Mouse (Mus musculus) mouse embryonic stem cell (cell line): ENCODE data around the gene Cntn5.

Experiments used
- in situ Hi-C, 2 experiments: fragments of 300-500 bp; cut with MboI; formaldehyde crosslinking; loops; 1 replicate in 1 of 2; 3 replicates in 1 of 2; pipeline ENCODE4 v1.14.3; 2019 to 2020; ENCODE audit warnings: low sequenced_read_pairs in 2 of 2, low pct_unique_long_range_greater_than_20kb in 1 of 2, mixed read lengths in 1 of 2; ENCODE audit not compliant: unreplicated experiment in 1 of 2

Cntn5 gene

GRCm38 (mm10) chr9:10340751-10341150 lies 563.8 kb downstream of the Cntn5 start:
- in situ Hi-C loops: no loop called here

GRCm38 (mm10) chr9:10339716-10340115 lies 564.9 kb downstream of the Cntn5 start:
- in situ Hi-C loops: no loop called here

- in situ Hi-C loops: loop anchor here in 1 of 2 experiments (10.0 kb wide), 1 partner anchor 140 kb away; no protein-coding TSS in a partner anchor
Observed at GRCm38 (mm10) chr9:10324697-10325368, 579.7 kb downstream of the Cntn5 start.

- in situ Hi-C loops: no loop called here
Observed at GRCm38 (mm10) chr9:10269342-10269741, 635.2 kb downstream of the Cntn5 start.

DNA sequence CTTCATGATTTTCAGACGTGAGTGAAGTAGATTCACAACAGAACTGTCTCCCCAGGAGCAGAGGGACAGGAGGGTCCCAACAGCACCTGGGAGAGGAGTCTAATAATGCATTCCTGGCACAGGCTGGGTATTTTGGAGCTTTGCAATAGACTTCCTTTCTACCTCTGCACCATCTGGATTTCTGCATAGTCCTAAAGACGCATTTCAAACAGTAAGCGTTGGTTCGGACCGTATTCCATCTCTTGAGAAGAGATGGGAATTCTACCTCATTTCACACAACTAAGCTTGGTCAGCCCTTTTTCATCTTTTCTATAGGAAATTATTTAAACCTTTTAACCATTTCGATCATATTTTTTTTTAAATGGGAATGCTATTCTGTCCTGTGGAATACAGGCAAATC lies 635.7 kb downstream of the Cntn5 start:
- in situ Hi-C loops: no loop called here

DNA sequence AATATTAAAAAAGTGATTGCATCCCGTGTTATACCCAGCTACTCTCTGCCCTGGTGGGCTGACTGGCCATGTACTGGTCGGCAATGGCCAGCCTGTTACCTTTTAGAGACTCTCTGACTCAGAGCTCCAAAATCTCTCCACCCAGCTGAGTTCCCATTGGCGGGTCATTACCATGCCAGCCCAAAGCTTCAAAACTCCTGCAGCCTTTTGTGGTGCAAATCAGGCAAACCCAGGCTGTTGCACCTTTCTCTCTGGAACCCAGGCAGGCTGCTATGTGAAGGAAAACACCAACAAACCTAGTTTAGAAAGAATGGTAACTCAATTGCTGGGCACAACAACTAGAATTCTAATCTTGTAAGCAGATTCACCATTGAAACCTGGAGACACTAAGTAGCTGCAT lies 639.0 kb downstream of the Cntn5 start:
- in situ Hi-C loops: no loop called here

GRCm38 (mm10) chr9:10233364-10233763 lies 671.2 kb downstream of the Cntn5 start:
- in situ Hi-C loops: no loop called here

DNA sequence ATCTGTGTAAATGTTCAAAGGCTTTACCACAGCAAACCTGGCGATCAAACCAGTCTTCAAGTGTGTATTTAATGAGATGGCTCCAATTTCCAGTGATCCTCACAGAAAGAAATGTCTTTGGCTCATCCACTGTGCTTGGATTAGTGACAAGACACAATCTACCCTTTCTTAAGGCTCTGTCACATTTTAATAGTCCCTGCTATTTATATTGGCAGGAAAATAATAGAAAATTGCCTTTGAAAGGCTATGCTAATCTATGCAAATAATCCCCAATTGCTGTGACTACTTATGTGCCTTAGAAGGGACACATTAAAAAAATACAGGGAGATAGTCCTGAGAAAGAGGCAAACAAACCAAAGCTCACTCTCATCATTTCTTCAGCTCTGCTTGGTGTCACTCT lies 672.5 kb downstream of the Cntn5 start:
- in situ Hi-C loops: no loop called here

DNA sequence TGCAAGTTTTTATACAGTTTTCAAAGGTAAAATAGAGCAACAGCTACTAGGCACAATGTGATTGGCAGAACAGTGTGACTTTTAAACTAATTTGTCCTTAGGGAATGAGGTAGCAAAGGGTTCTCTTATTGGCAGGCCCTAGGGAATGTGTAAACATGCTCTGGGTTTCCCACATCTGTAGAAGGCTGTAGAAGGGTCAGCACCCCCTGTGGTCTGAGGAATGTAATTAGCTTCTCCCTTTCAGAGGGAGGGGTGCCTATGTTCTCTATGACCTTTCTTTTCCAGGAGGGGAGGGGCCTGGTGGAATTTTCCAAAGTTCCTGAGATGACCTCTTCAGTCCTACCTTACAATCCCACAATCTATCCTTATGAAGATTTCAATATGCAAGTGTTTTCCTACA lies 673.6 kb downstream of the Cntn5 start:
- in situ Hi-C loops: no loop called here

DNA sequence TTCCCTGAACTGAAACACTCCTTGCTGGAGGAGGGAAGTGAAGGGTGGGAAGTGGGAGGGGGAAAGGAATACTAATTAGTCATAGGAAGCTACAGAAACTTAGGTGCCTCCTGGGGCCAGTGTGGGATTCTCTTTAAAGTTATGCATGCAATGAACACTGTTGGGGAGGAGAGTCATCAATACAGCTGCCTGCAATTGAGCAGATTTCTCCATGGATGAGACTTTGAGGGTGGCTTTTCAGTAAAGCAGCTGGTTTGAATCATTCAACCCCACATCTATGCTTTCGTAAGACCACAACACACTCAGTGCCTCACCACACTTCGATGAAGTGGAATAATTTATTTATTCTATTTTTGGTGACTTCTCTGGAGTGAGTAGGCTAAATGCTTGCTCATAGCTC lies 674.9 kb downstream of the Cntn5 start:
- in situ Hi-C loops: no loop called here

- in situ Hi-C loops: no loop called here
Observed at GRCm38 (mm10) chr9:10226013-10226412, 678.6 kb downstream of the Cntn5 start.

DNA sequence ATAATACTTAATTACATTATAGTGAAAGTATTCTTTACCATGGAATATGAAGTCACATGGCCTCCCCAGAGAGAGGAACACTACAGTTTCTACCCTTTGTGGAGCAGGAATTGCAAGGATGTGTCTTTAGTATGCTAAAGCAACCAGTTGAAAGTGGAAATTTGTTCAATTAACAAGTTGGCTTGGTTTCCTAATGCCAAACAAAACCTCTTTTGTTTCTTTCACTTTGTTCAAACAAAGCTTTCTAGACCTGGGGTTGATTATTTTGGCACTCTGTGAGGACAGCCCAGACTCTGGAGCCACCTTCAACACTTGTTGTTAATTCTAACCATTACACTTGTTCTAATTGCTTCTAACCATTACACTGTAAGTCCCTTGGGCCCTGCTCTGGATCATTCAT lies 718.5 kb downstream of the Cntn5 start:
- in situ Hi-C loops: no loop called here

DNA sequence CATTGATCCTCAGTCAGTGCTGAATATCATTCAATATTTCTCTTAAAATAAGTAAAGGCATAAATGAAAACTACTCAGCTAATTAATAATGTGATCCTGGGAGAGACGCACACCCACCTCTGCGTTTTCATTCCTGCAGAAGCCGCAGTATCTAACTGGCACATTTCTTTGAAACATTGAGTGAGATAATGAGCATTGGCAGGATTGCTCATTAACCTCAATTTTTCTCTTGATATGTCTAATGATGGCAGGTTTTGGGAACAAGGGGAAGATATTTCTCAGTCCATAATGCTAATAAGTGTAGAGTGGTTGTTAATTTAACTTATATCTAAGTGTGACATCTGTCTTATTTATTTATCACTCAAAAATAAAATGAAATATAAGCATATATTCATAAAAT lies 734.0 kb downstream of the Cntn5 start:
- in situ Hi-C loops: no loop called here

- in situ Hi-C loops: no loop called here
Observed at GRCm38 (mm10) chr9:10121350-10122057, 783.1 kb downstream of the Cntn5 start.

GRCm38 (mm10) chr9:10116581-10116980 lies 788.0 kb downstream of the Cntn5 start:
- in situ Hi-C loops: no loop called here

- in situ Hi-C loops: no loop called here
Observed at GRCm38 (mm10) chr9:10109156-10109555, 795.4 kb downstream of the Cntn5 start.

- in situ Hi-C loops: no loop called here
Observed at GRCm38 (mm10) chr9:10107861-10108260, 796.7 kb downstream of the Cntn5 start.

GRCm38 (mm10) chr9:10101812-10102440 lies 802.6 kb downstream of the Cntn5 start:
- in situ Hi-C loops: no loop called here

DNA sequence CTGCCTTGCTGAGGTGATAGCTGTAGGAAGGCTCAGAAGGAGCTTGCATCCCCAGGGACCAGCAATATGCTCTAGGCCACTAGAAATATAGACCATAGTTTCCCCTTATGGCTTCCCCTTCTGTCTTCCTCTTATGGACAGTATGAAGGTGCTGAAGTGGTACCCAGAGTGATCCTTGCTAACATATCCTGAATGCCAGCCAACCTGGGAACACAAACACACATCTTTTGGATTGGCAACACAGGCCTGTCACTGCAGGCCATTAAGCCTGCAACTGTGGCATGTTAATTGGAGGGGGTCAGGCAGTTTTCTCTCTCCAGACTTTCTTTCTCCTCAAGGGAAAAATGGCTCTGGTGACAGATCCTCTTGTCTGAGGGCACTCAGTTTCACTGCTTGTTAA lies 828.3 kb downstream of the Cntn5 start:
- in situ Hi-C loops: no loop called here

GRCm38 (mm10) chr9:10073401-10073800 lies 831.2 kb downstream of the Cntn5 start:
- in situ Hi-C loops: no loop called here
